Mouse (Mus musculus): ENCODE measurements at regions not wholly inside any gene's neighbourhood (a gene's known extent, or its start where the extent isn't known, plus 50 kb on each side); places are given as distances from the start of the nearest gene placed in this dataset.

DNA sequence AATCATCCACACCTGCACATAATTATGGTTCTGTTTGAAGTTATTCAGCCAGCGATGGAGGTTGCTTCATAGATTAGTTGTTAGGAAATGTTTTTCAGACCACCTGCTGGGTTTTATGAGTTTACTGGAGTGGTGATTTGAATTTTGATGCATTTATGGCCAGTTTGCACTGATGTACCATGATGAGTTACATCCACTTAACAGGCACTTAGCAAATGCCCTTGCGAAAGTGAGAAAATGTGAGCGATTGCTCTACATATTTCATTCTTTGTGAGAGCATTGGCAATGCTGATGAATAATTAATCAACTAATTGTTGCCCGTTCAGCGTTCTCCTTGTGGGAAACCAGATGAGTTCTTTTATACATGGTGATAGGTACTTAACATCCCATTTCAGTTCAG lies 164.7 kb downstream of the 1700017N19Rik start:
- H3K27me3 ChIP-seq (replicated peaks), result no peaks in the 10 kb centered on the region
- TF ChIP-seq FLI1 (IDR thresholded peaks at IDR 0.05; ENCODE audit: low read length), result no peak
- TF ChIP-seq GATA1 (IDR thresholded peaks at IDR 0.05; ENCODE audit: borderline replicate concordance, low read length), result no peak
- no peak overlapping the region for H3K4me3 ChIP-seq (replicated peaks)
- H3K36me3 ChIP-seq (replicated peaks; ENCODE audit: low read length), result no peaks in the 10 kb centered on the region
- H3K9me3 ChIP-seq, result peaks cover 6% of the 10 kb centered on the region
- no peaks in the 10 kb centered on the region for H3K4me1 ChIP-seq

DNA sequence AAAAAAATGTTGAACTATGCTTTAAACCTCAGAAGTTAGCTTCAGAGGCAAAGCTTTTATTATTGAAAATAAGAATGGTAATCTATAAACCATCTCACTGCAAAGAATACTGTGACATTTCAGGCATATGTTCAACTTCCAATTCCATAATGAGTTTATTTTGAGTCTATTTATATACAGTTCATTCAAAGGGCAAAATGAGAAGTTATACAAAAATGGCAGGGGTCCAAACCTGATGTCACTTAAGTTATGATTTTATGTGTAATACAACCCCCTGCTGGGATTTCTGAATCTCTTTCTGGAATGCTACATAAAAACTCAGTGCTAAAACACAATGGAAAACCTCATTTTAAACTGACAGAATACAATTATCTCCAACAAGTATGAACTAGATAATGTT lies 184.0 kb downstream of the 1700017N19Rik start:
- Histone ChIP-seq H3K9me3 (no peaks in the 10 kb centered on the region), H3K4me1 (peaks cover 5% of the 10 kb centered on the region)
- TF ChIP-seq GATA1 (IDR thresholded peaks at IDR 0.05; ENCODE audit: borderline replicate concordance, low read length) (no peak), FLI1 (IDR thresholded peaks at IDR 0.05; ENCODE audit: low read length) (no peak)

DNA sequence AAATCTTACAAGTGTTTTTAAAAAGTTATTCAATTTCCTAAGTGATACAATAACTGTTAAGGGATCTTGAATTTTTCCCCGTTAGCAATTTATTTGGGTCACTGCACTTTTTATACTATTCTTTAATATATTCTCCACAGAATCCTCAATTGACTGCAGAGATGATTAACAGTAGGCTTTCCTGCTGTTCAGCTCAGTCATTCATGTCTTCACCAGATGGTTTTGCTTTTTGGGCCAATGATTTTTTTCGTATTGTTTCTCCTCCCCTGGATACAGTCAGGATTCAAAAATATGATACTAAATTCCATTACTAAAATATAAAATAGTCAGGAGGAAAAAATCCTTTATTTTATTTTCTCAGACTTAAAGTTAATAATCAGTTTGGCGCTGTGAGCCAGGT lies 201.9 kb downstream of the 1700017N19Rik start:
- H3K27me3 ChIP-seq (replicated peaks), result no peaks in the 10 kb centered on the region
- TF ChIP-seq FLI1 (IDR thresholded peaks at IDR 0.05; ENCODE audit: low read length), result no peak
- no peak overlapping the region for H3K4me3 ChIP-seq (replicated peaks)
- H3K36me3 ChIP-seq (replicated peaks; ENCODE audit: low read length), result no peaks in the 10 kb centered on the region
- no peaks in the 10 kb centered on the region for H3K4me1 ChIP-seq
- H3K9me3 ChIP-seq, result no peaks in the 10 kb centered on the region

More for the DNA sequence above, 184.0 kb downstream of the 1700017N19Rik start:
- H3K36me3 ChIP-seq (replicated peaks; ENCODE audit: low read length), result no peaks in the 10 kb centered on the region
- H3K27me3 ChIP-seq (replicated peaks), result no peaks in the 10 kb centered on the region
- no peak overlapping the region for H3K4me3 ChIP-seq (replicated peaks)

DNA sequence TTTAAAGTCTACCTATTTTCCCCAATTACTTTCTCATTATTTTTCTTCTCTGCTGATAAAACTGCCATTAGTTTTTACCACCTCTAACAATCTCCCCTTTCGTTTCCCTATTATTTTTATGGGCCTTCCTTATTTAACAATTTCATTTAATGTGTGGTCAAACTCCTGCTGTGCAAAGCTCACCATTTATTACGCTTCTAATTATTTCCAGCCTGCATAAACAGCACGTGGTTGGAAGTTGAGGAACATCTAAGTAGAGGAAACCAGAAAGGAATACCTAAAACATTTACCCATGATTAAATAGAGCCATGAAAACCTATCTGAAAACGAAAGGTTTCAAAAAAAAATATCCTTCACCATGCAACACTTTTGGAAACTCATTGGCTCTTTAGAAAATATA lies 202.3 kb downstream of the 1700017N19Rik start:
- H3K4me1 ChIP-seq, result no peaks in the 10 kb centered on the region
- H3K36me3 ChIP-seq (replicated peaks; ENCODE audit: low read length), result no peaks in the 10 kb centered on the region
- no peaks in the 10 kb centered on the region for H3K9me3 ChIP-seq
- no peak overlapping the region for H3K4me3 ChIP-seq (replicated peaks)
- TF ChIP-seq FLI1 (IDR thresholded peaks at IDR 0.05; ENCODE audit: low read length) (no peak), GATA1 (IDR thresholded peaks at IDR 0.05; ENCODE audit: borderline replicate concordance, low read length) (no peak)
- no peaks in the 10 kb centered on the region for H3K27me3 ChIP-seq (replicated peaks)

DNA sequence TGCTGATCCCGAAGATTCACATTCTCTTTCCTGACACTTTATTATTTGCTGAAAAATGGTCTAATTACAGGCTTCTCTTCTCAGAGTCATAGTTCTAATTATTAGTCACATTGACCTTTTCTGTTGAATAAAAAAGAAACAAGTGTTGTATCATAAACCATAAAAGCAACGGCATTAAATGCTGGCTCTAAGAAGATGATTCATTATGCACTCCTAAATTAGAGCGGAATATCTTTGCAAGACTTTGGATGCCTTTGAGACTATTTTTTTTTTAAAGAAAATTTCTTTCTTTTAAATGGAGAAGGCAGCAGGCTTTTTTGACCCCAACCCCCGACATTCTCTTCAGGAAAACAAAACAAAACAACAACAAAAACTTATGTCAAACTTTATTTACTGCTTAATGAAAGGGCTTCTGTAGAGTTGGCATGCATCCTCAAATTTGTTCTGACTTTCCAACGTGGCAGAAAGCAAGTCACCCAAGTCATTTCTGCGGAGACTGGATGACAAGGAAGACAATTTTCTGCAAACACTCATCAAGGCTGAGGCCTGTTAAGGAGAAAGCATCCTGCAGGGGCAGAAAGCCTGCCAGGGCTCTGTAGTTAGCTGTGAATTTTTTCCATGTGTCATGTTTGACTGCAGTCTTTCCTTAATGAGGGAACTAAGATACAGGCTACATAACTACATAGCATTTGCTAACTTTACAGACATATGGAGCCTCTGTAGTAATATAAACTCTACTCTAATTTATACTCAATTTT lies 205.1 kb downstream of the 1700017N19Rik start:
- no peak overlapping the region for H3K4me3 ChIP-seq (replicated peaks)
- TF ChIP-seq GATA1 (IDR thresholded peaks at IDR 0.05; ENCODE audit: borderline replicate concordance, low read length) (no peak), FLI1 (IDR thresholded peaks at IDR 0.05; ENCODE audit: low read length) (no peak)
- no peaks in the 10 kb centered on the region for H3K27me3 ChIP-seq (replicated peaks)
- H3K4me1 ChIP-seq, result no peaks in the 10 kb centered on the region
- H3K9me3 ChIP-seq, result no peaks in the 10 kb centered on the region
- H3K36me3 ChIP-seq (replicated peaks; ENCODE audit: low read length), result no peaks in the 10 kb centered on the region

DNA sequence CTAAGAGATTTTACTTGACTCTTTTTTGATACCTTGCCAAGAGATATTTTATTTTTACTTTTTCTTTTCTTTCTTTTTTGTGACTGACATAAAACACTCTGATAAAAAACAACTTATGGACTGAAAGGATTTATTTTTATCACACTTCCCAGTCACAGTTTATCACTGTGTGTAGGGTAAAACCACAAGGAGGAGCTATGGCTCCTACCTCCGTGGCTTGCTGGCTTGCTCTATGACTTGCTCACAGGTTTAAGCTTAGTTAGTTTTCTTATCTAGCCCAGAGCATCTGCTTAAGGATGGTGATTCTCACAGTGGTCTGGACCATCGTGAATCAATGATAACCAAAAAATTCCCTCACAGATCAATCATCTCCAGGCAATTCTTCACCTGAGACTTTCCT lies 221.4 kb downstream of the 1700017N19Rik start:
- TF ChIP-seq FLI1 (IDR thresholded peaks at IDR 0.05; ENCODE audit: low read length), result no peak
- no peak for TF ChIP-seq GATA1 (IDR thresholded peaks at IDR 0.05; ENCODE audit: borderline replicate concordance, low read length)
- H3K9me3 ChIP-seq, result no peaks in the 10 kb centered on the region

DNA sequence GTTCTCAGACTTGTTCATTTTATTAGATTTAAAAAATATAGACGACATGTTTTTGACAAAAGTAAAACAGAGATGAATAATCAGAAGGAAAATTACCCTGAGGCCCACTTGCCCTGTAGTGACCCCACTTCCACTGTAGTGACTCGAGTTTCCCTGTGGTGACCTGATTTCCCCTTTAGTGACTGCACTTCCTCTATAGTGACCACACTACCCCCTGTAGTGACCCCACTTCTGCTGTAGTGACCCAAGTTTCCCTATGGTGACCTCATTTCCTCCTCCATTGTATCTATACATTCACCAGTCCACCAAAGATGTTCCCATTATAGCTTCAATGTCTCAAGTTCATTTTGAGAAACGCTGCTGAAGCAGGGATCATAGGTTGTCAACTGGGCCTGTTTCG lies 244.5 kb downstream of the 1700017N19Rik start:
- Histone ChIP-seq H3K27me3 (replicated peaks) (no peaks in the 10 kb centered on the region), H3K36me3 (replicated peaks; ENCODE audit: low read length) (no peaks in the 10 kb centered on the region), H3K4me1 (peaks cover 4% of the 10 kb centered on the region; the same call in 1 of the 2 replicates), H3K9me3 (no peaks in the 10 kb centered on the region), H3K4me3 (replicated peaks) (no peak overlapping the region)
- TF ChIP-seq GATA1 (IDR thresholded peaks at IDR 0.05; ENCODE audit: borderline replicate concordance, low read length), result no peak
- no peak for TF ChIP-seq FLI1 (IDR thresholded peaks at IDR 0.05; ENCODE audit: low read length)

More for the DNA sequence above, 221.4 kb downstream of the 1700017N19Rik start:
- H3K27me3 ChIP-seq (replicated peaks), result no peaks in the 10 kb centered on the region
- no peak overlapping the region for H3K4me3 ChIP-seq (replicated peaks)
- H3K4me1 ChIP-seq, result no peaks in the 10 kb centered on the region
- H3K36me3 ChIP-seq (replicated peaks; ENCODE audit: low read length), result no peaks in the 10 kb centered on the region

DNA sequence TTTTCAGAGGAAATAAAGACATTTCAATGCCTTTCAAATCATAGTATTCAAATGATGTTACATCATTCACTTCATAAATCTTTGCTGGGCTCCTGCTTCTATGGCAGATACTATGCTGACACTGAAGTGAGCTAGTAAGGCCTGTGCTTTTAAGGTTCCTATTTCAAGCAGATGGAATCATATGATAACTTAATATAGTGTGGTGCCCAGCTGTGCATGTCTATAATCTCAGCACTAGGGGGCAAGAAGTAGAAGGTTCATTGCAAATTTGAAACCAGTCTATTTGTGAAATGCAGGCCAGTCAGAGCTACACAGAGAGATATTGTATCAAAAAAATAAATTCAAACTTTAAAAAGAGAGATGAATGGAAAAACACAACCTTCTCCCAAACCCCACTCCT lies 262.9 kb downstream of the 1700017N19Rik start:
- no peak for TF ChIP-seq FLI1 (IDR thresholded peaks at IDR 0.05; ENCODE audit: low read length)
- TF ChIP-seq GATA1 (IDR thresholded peaks at IDR 0.05; ENCODE audit: borderline replicate concordance, low read length), result no peak
- no peak overlapping the region for H3K4me3 ChIP-seq (replicated peaks)
- no peaks in the 10 kb centered on the region for H3K9me3 ChIP-seq
- peaks cover 23% of the 10 kb centered on the region for H3K4me1 ChIP-seq
- H3K36me3 ChIP-seq (replicated peaks; ENCODE audit: low read length), result no peaks in the 10 kb centered on the region
- H3K27me3 ChIP-seq (replicated peaks), result no peaks in the 10 kb centered on the region

DNA sequence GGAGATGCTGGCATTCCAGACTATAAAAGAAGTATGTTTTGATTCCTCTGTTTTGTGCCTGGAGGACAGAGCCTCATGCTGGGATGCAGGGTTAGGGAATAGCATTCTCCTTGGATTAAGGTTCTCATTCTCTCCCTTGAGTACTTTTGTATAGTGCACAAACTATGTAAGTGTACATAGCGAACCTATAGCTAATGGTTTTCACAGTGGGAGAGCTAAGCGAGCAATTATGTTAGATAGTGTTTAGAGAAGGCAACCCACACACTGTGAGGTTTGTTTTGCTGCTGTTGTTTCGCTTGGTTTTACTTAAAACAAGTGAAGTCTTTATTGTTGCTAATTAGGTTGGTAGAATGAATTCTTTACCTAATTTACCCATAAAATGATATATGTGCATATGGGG lies 266.2 kb downstream of the 1700017N19Rik start:
- Histone ChIP-seq H3K4me3 (replicated peaks) (no peak overlapping the region), H3K36me3 (replicated peaks; ENCODE audit: low read length) (no peaks in the 10 kb centered on the region), H3K9me3 (no peaks in the 10 kb centered on the region), H3K4me1 (peaks cover 23% of the 10 kb centered on the region), H3K27me3 (replicated peaks) (no peaks in the 10 kb centered on the region)
- TF ChIP-seq FLI1 (IDR thresholded peaks at IDR 0.05; ENCODE audit: low read length) (no peak), GATA1 (IDR thresholded peaks at IDR 0.05; ENCODE audit: borderline replicate concordance, low read length) (no peak)

DNA sequence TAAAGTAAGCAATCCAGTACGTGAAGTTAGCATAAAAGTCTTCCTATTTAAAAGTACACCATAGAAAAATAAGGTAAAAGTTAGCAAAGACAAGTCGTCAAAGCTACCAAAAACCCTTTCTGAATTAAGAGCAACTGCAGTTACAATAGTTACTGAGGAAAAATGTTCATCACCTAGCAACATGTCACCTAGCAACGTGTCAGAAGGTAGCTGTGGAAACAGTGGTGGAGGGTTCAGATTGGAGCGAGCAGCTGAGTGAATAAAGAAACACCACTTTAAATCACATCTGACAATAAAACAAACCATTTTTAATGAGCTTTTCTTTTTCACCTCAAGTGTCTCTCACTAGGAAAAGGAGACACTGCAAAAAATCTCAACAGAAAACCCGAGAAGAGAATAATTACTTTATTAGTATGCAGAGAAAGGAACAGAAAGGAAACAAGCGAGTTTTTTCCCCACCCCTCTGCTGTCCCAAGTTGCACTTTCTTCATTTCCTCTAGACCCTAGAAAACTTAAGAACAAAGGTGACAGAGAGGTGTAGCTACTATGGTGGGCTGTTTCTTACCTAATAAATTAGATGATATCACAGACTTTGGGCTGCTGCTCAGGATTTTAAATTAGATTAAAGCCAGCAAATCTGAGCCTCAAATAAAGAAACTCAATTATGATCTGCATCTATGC lies 275.4 kb downstream of the 1700017N19Rik start:
- TF ChIP-seq FLI1 (IDR thresholded peaks at IDR 0.05; ENCODE audit: low read length) (no peak), GATA1 (IDR thresholded peaks at IDR 0.05; ENCODE audit: borderline replicate concordance, low read length) (no peak)
- Histone ChIP-seq H3K4me3 (replicated peaks) (no peak overlapping the region), H3K4me1 (peaks cover 5% of the 10 kb centered on the region; the same call in 1 of the 2 replicates), H3K36me3 (replicated peaks; ENCODE audit: low read length) (no peaks in the 10 kb centered on the region), H3K9me3 (no peaks in the 10 kb centered on the region), H3K27me3 (replicated peaks) (no peaks in the 10 kb centered on the region)

Measured in megakaryocyte, embryonic 14.5 days (primary cell).